Mouse (Mus musculus) left cerebral cortex, postnatal 14 days (tissue): ENCODE data around the gene 2200002J24Rik. TPM values are rescaled to one million over a fixed set of nuclear protein-coding genes. Genes with fewer than 3 reads are reported as not detected.

Experiments used
- DNase-seq, 2 experiments: peaks; one replicate each; pipeline ENCODE4 v3.0.0; 2021 to 2022; ENCODE audit warnings: low spot score in 2 of 2, mixed read lengths in 1 of 2
- intact Hi-C: fragments of 180-260 bp; cut with DNase I; formaldehyde crosslinking; loops from one replicate; pipeline ENCODE4 v1.15.1; 2025
- long read RNA-seq, 2 experiments: library from polyadenylated mRNA; stranded (forward); transcript quantifications; one replicate each; pipeline ENCODE4 v2.0.0; 2021
- total RNA-seq, 2 experiments: library from RNA; stranded (reverse); gene quantifications; 2 replicates each; pipeline ENCODE4 v1.2.3; 2021

The 2200002J24Rik gene
- not detected for total RNA-seq
- long read RNA-seq, experiment 1: 0 reads
- long read RNA-seq, experiment 2: 0 reads

GRCm38 (mm10) chr7:30698589-30698988 is at the start of gene 2200002J24Rik:
2200002J24Rik (plus strand) TSS chr7:30698926.
- intact Hi-C loops: no loop called here
- DNase-seq: no peak

GRCm38 (mm10) chr7:30649591-30650540 is 48.9 kb upstream of the 2200002J24Rik start, which contains the start of gene Rbm42:
Rbm42 (minus strand) TSS chr7:30650317.
- intact Hi-C loops: no loop called here

DNA sequence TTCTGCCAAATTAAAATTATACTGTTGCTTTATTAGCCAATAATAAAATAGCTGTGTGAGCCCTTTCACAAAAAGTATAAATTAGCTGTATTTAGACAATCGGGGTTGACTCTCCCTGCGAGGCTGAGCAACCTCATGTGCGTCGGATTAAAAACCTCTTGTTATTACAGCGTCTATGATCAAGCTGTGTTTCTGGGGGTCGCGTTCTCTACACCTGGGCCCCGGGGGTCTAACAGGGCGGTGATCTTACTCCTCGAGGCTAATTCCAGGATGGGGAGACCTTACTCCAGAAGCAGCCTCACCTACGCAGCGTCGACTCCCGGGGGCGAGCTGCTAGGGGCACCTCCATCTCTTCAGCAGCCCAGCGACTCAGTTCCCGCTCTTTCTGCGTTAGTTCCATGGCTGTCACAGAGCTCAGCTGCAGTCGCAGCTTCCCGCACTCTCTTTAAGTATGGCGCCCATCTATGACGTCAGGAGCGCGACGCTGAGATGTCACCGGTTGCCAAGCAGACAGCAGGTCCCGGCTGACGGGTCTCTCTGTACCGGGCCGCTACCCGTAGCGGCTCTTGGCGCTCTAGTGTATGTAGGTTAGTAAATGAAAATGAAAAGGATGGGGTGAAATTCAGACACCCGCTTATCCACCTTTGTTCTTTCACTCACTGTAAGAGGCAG is 34.1 kb upstream of the 2200002J24Rik start, which contains the start of gene Haus5:
Gene Haus5 (minus strand): TSS at position 466 of the 672 bp plus-strand sequence.
- intact Hi-C loops: loop anchor here (5.0 kb wide), 2 partner anchors 58 to 193 kb away; partner anchors contain the start of gene Ffar3
- peak; percentile 93 to 95 for DNase-seq

More at GRCm38 (mm10) chr7:30649591-30650540, 48.9 kb upstream of the 2200002J24Rik start, which contains the start of gene Rbm42:
- peak; percentile 99 for DNase-seq

DNA sequence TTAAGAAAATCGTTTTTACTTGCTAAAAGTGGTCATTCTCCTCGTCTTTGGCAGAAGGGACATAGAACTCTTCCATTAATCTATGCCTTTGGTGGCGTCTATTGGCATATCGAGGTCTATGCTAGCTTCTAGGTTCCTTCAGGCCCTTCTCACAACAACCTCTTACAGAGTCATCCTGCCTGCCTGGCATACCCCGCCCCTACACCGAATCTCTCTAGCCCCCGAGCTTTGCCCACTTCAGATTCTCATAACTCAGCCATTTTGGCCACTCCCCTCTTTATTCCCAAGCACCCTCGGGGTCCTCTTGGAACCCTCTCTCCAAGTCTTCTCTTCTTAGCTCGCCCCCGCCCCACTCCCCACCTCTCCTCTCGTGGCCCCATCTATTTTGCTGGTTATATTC is 33.4 kb upstream of the 2200002J24Rik start:
- DNase-seq: peak; percentile 6 to 22
- intact Hi-C loops: loop anchor here (5.0 kb wide), 2 partner anchors 57 to 192 kb away; partner anchors contain the start of gene Ffar3

DNA sequence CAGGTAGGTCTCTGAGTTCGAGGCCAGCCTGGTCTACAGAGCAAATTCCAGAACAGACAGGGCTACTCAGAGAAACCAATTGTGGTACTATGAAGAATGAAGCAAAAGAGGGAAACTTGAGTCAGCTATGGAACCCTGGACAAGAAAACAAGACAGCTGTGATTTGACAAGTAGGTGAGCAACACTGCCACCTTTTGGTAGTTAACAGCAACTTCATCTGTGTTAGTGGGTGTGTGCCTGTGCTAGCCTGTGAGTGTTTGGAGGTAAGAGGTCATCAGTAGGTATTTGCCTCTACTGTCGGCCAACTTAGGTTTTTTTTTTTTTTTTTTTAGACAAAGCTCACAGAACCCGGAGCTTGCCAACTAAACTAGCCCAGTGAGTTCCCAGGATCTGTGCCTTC is 29.5 kb upstream of the 2200002J24Rik start:
- intact Hi-C loops: loop anchor here (5.0 kb wide), 2 partner anchors 53 to 188 kb away; partner anchors contain the start of gene Ffar3
- no peak for DNase-seq

DNA sequence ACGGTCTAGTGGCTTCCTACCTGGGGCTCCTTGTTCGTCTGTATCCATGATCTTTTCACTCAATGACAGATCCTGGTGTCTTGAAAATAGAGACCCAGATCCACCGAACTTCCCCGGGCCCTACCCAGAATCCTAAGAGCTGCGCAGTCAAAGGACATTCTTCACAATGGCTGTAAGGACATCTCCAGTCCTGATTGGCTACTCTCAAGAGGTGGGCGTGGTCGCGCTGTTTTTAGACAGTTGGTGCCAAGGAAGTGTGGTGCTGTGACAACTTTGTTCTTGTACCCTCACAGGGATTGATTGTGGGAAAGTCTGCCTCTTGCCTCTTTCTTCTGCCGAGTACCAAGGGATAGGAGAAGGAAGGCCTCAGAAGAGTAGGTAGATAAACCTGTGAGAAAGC is 27.2 kb upstream of the 2200002J24Rik start, which contains the start of gene Pmis2:
Gene Pmis2 (minus strand): TSS at position 126 of the 400 bp plus-strand sequence.
- intact Hi-C loops: no loop called here
- no peak for DNase-seq

DNA sequence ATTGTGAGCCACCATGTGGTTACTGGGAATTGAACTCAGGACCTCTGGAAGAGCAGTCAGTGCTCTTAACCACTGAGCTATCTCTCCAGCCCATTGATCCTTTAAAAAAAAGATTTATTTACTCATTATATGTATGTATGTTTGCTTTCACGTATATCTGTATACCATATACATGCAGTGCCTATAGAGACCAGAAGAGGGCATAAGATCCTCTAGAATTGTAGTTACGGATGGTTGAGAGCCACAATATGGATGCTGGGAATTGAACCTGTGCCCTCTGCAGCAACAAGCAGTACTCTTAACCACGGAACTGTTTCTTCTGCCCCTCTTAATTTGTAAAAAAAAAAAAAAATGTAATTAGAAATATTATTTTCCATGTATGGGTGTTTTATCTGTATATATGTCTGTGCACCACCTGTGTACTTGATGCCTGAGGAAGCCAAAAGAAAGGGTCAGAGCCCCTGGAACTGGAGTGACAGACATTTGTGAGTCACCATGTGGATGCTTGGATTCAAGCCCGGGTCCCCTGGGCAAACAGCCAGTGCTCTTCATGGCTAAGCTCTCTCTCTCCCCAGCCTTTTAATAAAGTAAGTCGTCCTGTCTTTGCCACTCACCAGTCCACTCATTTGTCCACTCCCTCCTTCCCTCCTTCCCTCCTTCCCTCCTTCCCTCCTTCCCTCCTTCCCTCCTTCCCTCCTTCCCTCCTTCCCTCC is 20.3 kb upstream of the 2200002J24Rik start:
- DNase-seq: peak in 1 of 2 experiments; percentile 11
- intact Hi-C loops: no loop called here

GRCm38 (mm10) chr7:30681897-30682296 is 16.8 kb upstream of the 2200002J24Rik start:
- intact Hi-C loops: no loop called here
- no peak for DNase-seq

DNA sequence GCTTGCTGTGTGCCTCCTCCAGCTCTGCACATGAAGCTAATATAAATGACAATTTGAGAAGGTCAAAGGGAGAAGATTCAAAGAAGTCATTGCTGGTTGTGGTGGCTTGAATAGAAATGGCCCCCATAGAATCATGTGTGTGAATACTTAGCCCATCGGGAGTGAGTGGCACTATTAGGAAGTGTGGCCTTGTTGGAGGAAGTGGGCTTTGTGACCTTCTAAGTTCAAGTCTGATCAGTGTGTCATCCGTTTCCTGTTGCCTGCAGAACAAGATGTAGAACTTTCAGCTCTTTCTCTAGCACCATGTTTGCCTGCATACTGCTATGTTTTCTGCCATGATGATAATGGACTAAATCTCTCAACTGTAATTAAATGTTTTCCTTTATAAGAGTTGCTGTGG is 15.3 kb upstream of the 2200002J24Rik start:
- DNase-seq: no peak
- intact Hi-C loops: no loop called here

GRCm38 (mm10) chr7:30688325-30688724 is 10.4 kb upstream of the 2200002J24Rik start:
- DNase-seq: peak in 1 of 2 experiments; percentile 53
- intact Hi-C loops: no loop called here

- no peak for DNase-seq
- intact Hi-C loops: no loop called here
Measured at GRCm38 (mm10) chr7:30698101-30698500, 625 bp upstream of the 2200002J24Rik start.

DNA sequence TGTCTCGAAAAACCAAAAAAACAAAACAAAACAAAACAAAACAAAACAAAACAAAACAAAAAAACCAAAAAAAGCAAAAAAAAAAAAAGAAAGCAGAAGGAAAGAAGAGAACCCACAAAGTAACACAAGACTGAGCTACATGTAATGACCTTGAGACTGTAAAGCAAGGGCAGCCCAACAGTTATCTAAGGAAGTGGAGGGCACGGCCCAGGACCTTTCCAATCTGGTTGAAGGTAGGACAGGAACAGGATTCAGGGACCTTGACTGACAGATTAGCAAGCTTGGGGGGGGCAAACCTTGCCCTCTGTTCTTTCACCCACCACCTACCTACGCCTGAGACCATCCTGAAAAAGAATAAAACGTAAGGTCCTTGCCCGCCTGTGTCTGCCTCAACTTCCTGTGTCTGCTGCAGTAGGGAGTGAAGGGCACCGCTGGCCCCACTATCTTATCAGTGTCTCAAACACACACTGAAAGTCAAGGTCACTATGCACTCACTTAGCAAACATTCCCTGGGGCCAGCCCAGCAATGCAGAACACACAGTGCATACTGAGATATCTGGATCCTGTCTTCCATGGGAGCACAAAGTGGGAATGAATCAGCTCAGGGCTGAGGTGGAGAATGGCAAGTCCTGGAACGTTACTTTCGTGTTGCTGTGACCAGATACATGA is 7.6 kb downstream of the 2200002J24Rik start:
- intact Hi-C loops: no loop called here
- DNase-seq: no peak

DNA sequence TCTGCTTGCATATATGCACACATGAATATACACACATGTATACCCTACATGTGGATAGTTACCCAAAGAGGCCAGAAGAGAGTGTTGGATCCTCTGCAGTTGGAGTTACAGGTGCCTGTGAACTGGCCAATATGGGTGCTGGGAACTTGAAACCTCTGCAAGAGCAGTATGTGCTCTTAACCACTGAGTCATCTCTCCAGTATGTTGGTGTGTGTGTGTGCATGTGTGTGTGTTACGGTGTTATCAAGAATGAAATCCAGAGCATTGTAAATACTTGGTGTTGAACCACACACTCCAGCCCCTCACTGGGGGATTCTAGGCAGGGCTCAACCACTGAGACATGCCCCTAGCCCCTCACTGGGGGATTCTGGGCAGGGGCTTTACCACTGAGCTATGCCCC is 8.7 kb downstream of the 2200002J24Rik start:
- intact Hi-C loops: no loop called here
- DNase-seq: no peak

- intact Hi-C loops: no loop called here
- no peak for DNase-seq
Measured at GRCm38 (mm10) chr7:30711942-30712341, 13.2 kb downstream of the 2200002J24Rik start, which contains the start of gene Atp4a. Atp4a (plus strand) TSS chr7:30712209.

DNA sequence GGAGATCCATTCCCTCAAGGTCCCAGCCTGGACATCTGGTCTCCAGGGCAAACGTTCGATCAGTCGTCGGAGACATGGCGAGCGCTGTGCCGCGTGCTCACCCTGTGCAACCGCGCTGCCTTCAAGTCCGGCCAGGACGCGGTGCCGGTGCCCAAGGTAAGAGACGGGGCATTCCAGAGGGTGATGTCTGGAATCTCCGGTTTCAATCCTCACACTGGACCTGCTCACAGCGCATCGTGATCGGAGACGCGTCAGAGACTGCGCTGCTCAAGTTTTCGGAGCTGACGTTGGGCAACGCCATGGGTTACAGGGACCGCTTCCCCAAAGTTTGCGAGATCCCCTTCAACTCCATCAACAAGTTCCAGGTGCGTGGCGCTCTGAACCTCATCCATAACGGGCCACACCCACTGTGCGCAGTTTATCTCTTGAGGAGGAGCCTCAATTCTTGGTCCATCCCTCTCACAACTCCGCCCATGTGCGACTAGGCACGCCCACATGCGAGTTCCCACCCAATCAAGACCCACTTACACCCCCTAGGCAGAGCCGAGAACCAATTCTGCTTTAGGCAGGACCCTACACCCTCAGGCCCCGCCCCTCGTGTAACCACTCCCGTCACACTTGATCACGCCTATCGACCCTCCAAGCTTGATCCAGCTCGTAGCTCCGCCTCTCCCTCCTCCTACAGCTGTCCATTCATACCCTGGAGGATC is 18.4 kb downstream of the 2200002J24Rik start:
- intact Hi-C loops: no loop called here
- DNase-seq: peak; percentile 52 to 62

DNA sequence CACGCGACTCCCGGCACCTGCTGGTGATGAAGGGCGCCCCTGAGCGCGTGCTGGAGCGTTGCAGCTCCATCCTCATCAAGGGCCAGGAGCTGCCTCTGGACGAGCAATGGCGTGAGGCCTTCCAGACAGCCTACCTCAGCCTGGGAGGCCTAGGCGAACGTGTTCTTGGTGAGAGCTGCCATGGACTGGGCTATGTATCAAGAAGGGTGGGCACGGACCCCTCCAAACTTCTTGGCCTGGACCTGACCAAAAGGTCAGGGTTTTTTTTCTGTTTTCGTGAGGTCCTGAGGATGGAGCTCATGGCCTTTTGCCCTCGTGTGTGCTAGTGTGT is 19.0 kb downstream of the 2200002J24Rik start:
- DNase-seq: no peak
- intact Hi-C loops: no loop called here

- no peak for DNase-seq
- intact Hi-C loops: loop anchor here (5.0 kb wide), 1 partner anchor 52 kb away; no protein-coding TSS in a partner anchor
Measured at GRCm38 (mm10) chr7:30719669-30720068, 20.9 kb downstream of the 2200002J24Rik start.

- intact Hi-C loops: loop anchor here (5.0 kb wide), 1 partner anchor 54 kb away; no protein-coding TSS in a partner anchor
- DNase-seq: no peak
Measured at GRCm38 (mm10) chr7:30721286-30721685, 22.6 kb downstream of the 2200002J24Rik start.
